Comparison of ENCODE assay signal across 12 mouse cellular contexts in the genomic region with DNA sequence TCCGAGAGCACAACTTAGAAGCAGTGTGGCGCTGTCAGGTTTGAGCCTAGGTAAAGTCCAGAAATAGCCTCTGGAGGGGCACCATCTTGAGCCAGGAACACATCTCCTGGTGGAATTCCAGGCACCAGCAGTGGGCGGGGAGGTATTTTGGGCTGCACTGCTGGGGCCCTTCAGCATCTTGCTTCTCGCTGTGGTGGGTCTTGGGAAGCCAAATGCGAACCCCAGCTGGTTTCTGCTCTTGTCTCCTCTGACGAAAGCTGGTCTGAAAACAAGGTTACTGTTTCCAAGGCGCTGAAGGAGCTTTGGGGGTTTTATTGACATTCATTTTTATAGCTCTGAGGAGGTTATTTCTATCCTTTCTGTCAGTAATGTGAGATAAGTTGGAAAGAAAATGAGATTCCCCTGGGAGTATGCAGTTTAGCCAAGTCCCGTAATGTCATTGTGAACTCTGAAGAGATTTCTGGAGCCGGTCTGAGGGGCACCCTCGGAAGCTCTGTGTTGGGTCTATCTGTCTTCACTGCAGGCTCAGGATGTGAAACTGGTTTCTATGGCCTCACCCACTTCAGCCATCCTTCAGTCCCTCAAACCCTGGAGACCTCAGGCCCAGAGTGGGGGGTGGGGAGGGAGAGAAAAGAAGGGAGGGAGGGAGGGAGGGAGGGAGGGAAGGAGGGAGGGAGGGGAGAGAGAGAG.
DNase-seq lines count a peak whose midpoint lies in the region; ATAC-seq and TF ChIP-seq lines count a peak whose summit lies in the region.
"Had no signal": no experiment of that assay in that cellular context is flagged by ENCODE, and none has a peak within 500 bp of the region (broad histone marks: within the 10 kb centered on the region; RNA-seq: fewer than 3 reads in every experiment).

No protein-coding gene starts in this region.

- no peak for DNase-seq in frontal cortex, postnatal 25 days (ENCODE audit: low spot score in 2 of 2)
- peak; percentile 74 for DNase-seq in lung, postnatal 0 days (ENCODE audit: low spot score)
- DNase-seq in lung, adult 18-20 months, result no peak
- DNase-seq in right cerebral cortex, postnatal 36 days (ENCODE audit: low spot score in 2 of 2), result peak; percentile 14 to 16
- DNase-seq in thymus, postnatal 36 days, result no peak
- no peak for DNase-seq in spleen, postnatal 4 days (ENCODE audit: low spot score in 2 of 2)
- DNase-seq: adrenal gland, adult 8-10 months; B cell, adult 2 months had no signal

- peak; percentile 71 for ATAC-seq in frontal cortex, adult (ENCODE audit: low TSS enrichment)
- ATAC-seq in lung, postnatal 0 days, result peak; percentile 66
- ATAC-seq in heart, embryonic 16.5 days (replicated peaks; ENCODE audit: extremely low read depth, insufficient read depth, low FRiP score), result peak; percentile 57; the same call in 1 of the 2 replicates

- no peak for TF ChIP-seq CTCF in lung, postnatal 0 days (IDR thresholded peaks at IDR 0.05)

- H3K27me3 ChIP-seq in lung, postnatal 0 days (replicated peaks; ENCODE audit: insufficient read depth, low read length), result no peaks in the 10 kb centered on the region
- no peaks in the 10 kb centered on the region for H3K27me3 ChIP-seq in heart, embryonic 16.5 days (ENCODE audit: control insufficient read depth, insufficient read depth, low read length)
- H3K27me3 ChIP-seq: hindbrain, embryonic 15.5 days had no signal

- H3K36me3 ChIP-seq in lung, postnatal 0 days (ENCODE audit: insufficient read depth, low read length), result no peaks in the 10 kb centered on the region
- no peaks in the 10 kb centered on the region for H3K36me3 ChIP-seq in heart, embryonic 16.5 days (ENCODE audit: control insufficient read depth, insufficient read depth)
- H3K36me3 ChIP-seq: hindbrain, embryonic 15.5 days had no signal

- H3K4me2 ChIP-seq in lung, postnatal 0 days (replicated peaks; ENCODE audit: low read depth, low read length), result no peak overlapping the region
- H3K4me2 ChIP-seq in heart, embryonic 16.5 days (ENCODE audit: low read depth, low read length), result peak overlapping the region; percentile 50
- H3K4me2 ChIP-seq: hindbrain, embryonic 15.5 days had no signal

- no peak overlapping the region for H3K4me3 ChIP-seq in lung, postnatal 0 days (ENCODE audit: low read depth, low read length)
- peak overlapping the region; percentile 7; the same call in 1 of the 2 replicates for H3K4me3 ChIP-seq in heart, embryonic 16.5 days (ENCODE audit: low read length)
- H3K4me3 ChIP-seq: hindbrain, embryonic 15.5 days had no signal

- H3K9ac ChIP-seq in lung, postnatal 0 days (replicated peaks; ENCODE audit: low read depth), result no peak overlapping the region
- no peak overlapping the region for H3K9ac ChIP-seq in heart, embryonic 16.5 days (ENCODE audit: low read length)
- H3K9ac ChIP-seq: hindbrain, embryonic 15.5 days; liver, embryonic 14.5 days had no signal

- H3K27ac ChIP-seq in lung, postnatal 0 days (ENCODE audit: low read length), result no peak overlapping the region
- peak overlapping the region; percentile 96 for H3K27ac ChIP-seq in heart, embryonic 16.5 days (ENCODE audit: low read length)
- H3K27ac ChIP-seq: hindbrain, embryonic 15.5 days; liver, embryonic 14.5 days had no signal

- TF ChIP-seq EP300 in lung, postnatal 0 days (IDR thresholded peaks at IDR 0.05), result no peak

- no peaks in the 10 kb centered on the region for H3K4me1 ChIP-seq in lung, postnatal 0 days (ENCODE audit: insufficient read depth, low read depth, low read length)
- peaks cover 15% of the 10 kb centered on the region for H3K4me1 ChIP-seq in heart, embryonic 16.5 days (ENCODE audit: control insufficient read depth, insufficient read depth, low read length)
- H3K4me1 ChIP-seq: hindbrain, embryonic 15.5 days had no signal

- H3K9me3 ChIP-seq in lung, postnatal 0 days (ENCODE audit: low read length), result no peaks in the 10 kb centered on the region
- H3K9me3 ChIP-seq in heart, embryonic 16.5 days (replicated peaks; ENCODE audit: control insufficient read depth, low read length), result no peaks in the 10 kb centered on the region
- H3K9me3 ChIP-seq: hindbrain, embryonic 15.5 days had no signal

- WGBS in lung, postnatal 0 days, result 53% methylated on average over 10 of the region's 10 CpGs
- WGBS in heart, embryonic 16.5 days, result 35% methylated on average over 10 of the region's 10 CpGs

Comparison
In these comparisons a context has a peak if more than half of its experiments do, and no peak if none do; other contexts are left out.
1. DNase-seq: peak in lung, postnatal 0 days (single experiment) and right cerebral cortex, postnatal 36 days (2 of 2); none in frontal cortex, postnatal 25 days (0 of 2), lung, adult 18-20 months (0 of 2), thymus, postnatal 36 days (0 of 2) and spleen, postnatal 4 days (0 of 2).
2. Peak in every context shown above with its lines, with median percentiles within 50 percentile points of each other: ATAC-seq.